Mouse (Mus musculus) CH12.LX (cell line): Measurements from ENCODE around the gene Mmp9. TPM values are rescaled to one million over a fixed set of nuclear protein-coding genes. Genes with fewer than 3 reads are reported as not detected.

Experiments used
- polyA plus RNA-seq: library from polyadenylated mRNA; unstranded; fragments of >175 nt; gene quantifications from 2 replicates; pipeline ENCODE4 v1.2.1, GENCODE M21; 2012; ENCODE audit warnings: low read depth; ENCODE audit not compliant: insufficient read length
- total RNA-seq, 2 experiments: library from RNA; depleted of rRNA; stranded (reverse); fragments of 300-350 nt in 1 of 2; fragments of >200 nt in 1 of 2; gene quantifications; 2 replicates each; pipeline ENCODE4 v1.2.3; 2012 to 2014

Gene Mmp9
- total and polyA plus RNA-seq, 3 experiments: not detected

Other genes starting within 250 kb of the Mmp9 start
- gene Spint4, start 242.3 kb upstream of the Mmp9 start, total RNA-seq (2012; rRNA removed): not detected in 2 replicates
- gene Spint4, start 242.3 kb upstream of the Mmp9 start, total RNA-seq (2014; rRNA removed): not detected in 2 replicates
- not detected in 2 replicates for gene Spint4, start 242.3 kb upstream of the Mmp9 start, polyA plus RNA-seq
- 1.4 and 2.4 TPM in 2 replicates for gene Spint5, start 225.5 kb upstream of the Mmp9 start, total RNA-seq (2012; rRNA removed)
- not detected in 2 replicates for gene Spint5, start 225.5 kb upstream of the Mmp9 start, total RNA-seq (2014; rRNA removed)
- not detected in 2 replicates for gene Spint5, start 225.5 kb upstream of the Mmp9 start, polyA plus RNA-seq
- gene Wfdc3, start 194.8 kb upstream of the Mmp9 start, total RNA-seq (2012; rRNA removed): 0.08 and 0.21 TPM in 2 replicates
- gene Wfdc3, start 194.8 kb upstream of the Mmp9 start, total RNA-seq (2014; rRNA removed): 0.14 TPM in 1 of 2 replicates, not detected in the other
- gene Wfdc3, start 194.8 kb upstream of the Mmp9 start, polyA plus RNA-seq: not detected in 2 replicates
- gene Dnttip1, start 194.8 kb upstream of the Mmp9 start, total RNA-seq (2012; rRNA removed): 14.0 and 15.2 TPM in 2 replicates
- gene Dnttip1, start 194.8 kb upstream of the Mmp9 start, total RNA-seq (2014; rRNA removed): 17.1 and 17.6 TPM in 2 replicates
- 29.7 and 35.0 TPM in 2 replicates for gene Dnttip1, start 194.8 kb upstream of the Mmp9 start, polyA plus RNA-seq
- 103 and 121 TPM in 2 replicates for gene Ube2c, start 170.9 kb upstream of the Mmp9 start, total RNA-seq (2012; rRNA removed)
- gene Ube2c, start 170.9 kb upstream of the Mmp9 start, total RNA-seq (2014; rRNA removed): 104 and 126 TPM in 2 replicates
- gene Ube2c, start 170.9 kb upstream of the Mmp9 start, polyA plus RNA-seq: 156 and 226 TPM in 2 replicates
- not detected in 2 replicates for gene Tnnc2, start 160.8 kb upstream of the Mmp9 start, total RNA-seq (2012; rRNA removed)
- gene Tnnc2, start 160.8 kb upstream of the Mmp9 start, total RNA-seq (2014; rRNA removed): not detected in 2 replicates
- gene Tnnc2, start 160.8 kb upstream of the Mmp9 start, polyA plus RNA-seq: not detected in 2 replicates
- 2.3 and 3.3 TPM in 2 replicates for gene Snx21, start 155.0 kb upstream of the Mmp9 start, total RNA-seq (2012; rRNA removed)
- 0.71 and 1.1 TPM in 2 replicates for gene Snx21, start 155.0 kb upstream of the Mmp9 start, total RNA-seq (2014; rRNA removed)
- gene Snx21, start 155.0 kb upstream of the Mmp9 start, polyA plus RNA-seq: 1.1 and 1.5 TPM in 2 replicates
- 22.0 and 26.8 TPM in 2 replicates for gene Acot8, start 135.9 kb upstream of the Mmp9 start, total RNA-seq (2012; rRNA removed)
- 15.8 and 16.8 TPM in 2 replicates for gene Acot8, start 135.9 kb upstream of the Mmp9 start, total RNA-seq (2014; rRNA removed)
- gene Acot8, start 135.9 kb upstream of the Mmp9 start, polyA plus RNA-seq: 10.5 and 11.9 TPM in 2 replicates
- 3.5 and 3.7 TPM in 2 replicates for gene Zswim3, start 135.7 kb upstream of the Mmp9 start, total RNA-seq (2012; rRNA removed)
- 1.6 and 2.3 TPM in 2 replicates for gene Zswim3, start 135.7 kb upstream of the Mmp9 start, total RNA-seq (2014; rRNA removed)
- gene Zswim3, start 135.7 kb upstream of the Mmp9 start, polyA plus RNA-seq: 2.1 and 2.5 TPM in 2 replicates
- 9.5 and 9.6 TPM in 2 replicates for gene Zswim1, start 118.1 kb upstream of the Mmp9 start, total RNA-seq (2012; rRNA removed)
- gene Zswim1, start 118.1 kb upstream of the Mmp9 start, total RNA-seq (2014; rRNA removed): 5.3 and 5.8 TPM in 2 replicates
- gene Zswim1, start 118.1 kb upstream of the Mmp9 start, polyA plus RNA-seq: 10.4 and 13.8 TPM in 2 replicates
- gene Spata25, start 112.2 kb upstream of the Mmp9 start, total RNA-seq (2012; rRNA removed): 0.34 TPM in 1 of 2 replicates, not detected in the other
- not detected in 2 replicates for gene Spata25, start 112.2 kb upstream of the Mmp9 start, total RNA-seq (2014; rRNA removed)
- not detected in 2 replicates for gene Spata25, start 112.2 kb upstream of the Mmp9 start, polyA plus RNA-seq
- 45.5 and 46.1 TPM in 2 replicates for gene Ctsa, start 107.9 kb upstream of the Mmp9 start, total RNA-seq (2012; rRNA removed)
- gene Ctsa, start 107.9 kb upstream of the Mmp9 start, total RNA-seq (2014; rRNA removed): 17.5 and 19.9 TPM in 2 replicates
- gene Ctsa, start 107.9 kb upstream of the Mmp9 start, polyA plus RNA-seq: 22.7 and 27.0 TPM in 2 replicates
- 2.9 and 4.1 TPM in 2 replicates for gene Neurl2, start 107.3 kb upstream of the Mmp9 start, total RNA-seq (2012; rRNA removed)
- gene Neurl2, start 107.3 kb upstream of the Mmp9 start, total RNA-seq (2014; rRNA removed): 1.6 and 2.1 TPM in 2 replicates
- gene Neurl2, start 107.3 kb upstream of the Mmp9 start, polyA plus RNA-seq: 1.7 and 1.8 TPM in 2 replicates
- gene Pltp, start 83.1 kb upstream of the Mmp9 start, total RNA-seq (2012; rRNA removed): 4.4 and 5.5 TPM in 2 replicates
- gene Pltp, start 83.1 kb upstream of the Mmp9 start, total RNA-seq (2014; rRNA removed): 0.85 and 1.1 TPM in 2 replicates
- gene Pltp, start 83.1 kb upstream of the Mmp9 start, polyA plus RNA-seq: 0.94 and 0.98 TPM in 2 replicates
- gene Pcif1, start 61.5 kb upstream of the Mmp9 start, total RNA-seq (2012; rRNA removed): 30.0 and 33.6 TPM in 2 replicates
- 18.2 and 20.0 TPM in 2 replicates for gene Pcif1, start 61.5 kb upstream of the Mmp9 start, total RNA-seq (2014; rRNA removed)
- gene Pcif1, start 61.5 kb upstream of the Mmp9 start, polyA plus RNA-seq: 49.1 and 59.1 TPM in 2 replicates
- 12.0 and 14.4 TPM in 2 replicates for gene Zfp335, start 29.0 kb upstream of the Mmp9 start, total RNA-seq (2012; rRNA removed)
- gene Zfp335, start 29.0 kb upstream of the Mmp9 start, total RNA-seq (2014; rRNA removed): 5.0 and 5.2 TPM in 2 replicates
- gene Zfp335, start 29.0 kb upstream of the Mmp9 start, polyA plus RNA-seq: 13.1 and 16.5 TPM in 2 replicates
- gene Slc12a5, start 20.0 kb downstream of the Mmp9 start, total RNA-seq (2012; rRNA removed): 0.30 and 0.34 TPM in 2 replicates
- gene Slc12a5, start 20.0 kb downstream of the Mmp9 start, total RNA-seq (2014; rRNA removed): 0.05 and 0.18 TPM in 2 replicates
- gene Slc12a5, start 20.0 kb downstream of the Mmp9 start, polyA plus RNA-seq: 0.71 and 0.83 TPM in 2 replicates
- gene Ncoa5, start 94.1 kb downstream of the Mmp9 start, total RNA-seq (2012; rRNA removed): 20.1 and 26.5 TPM in 2 replicates
- 18.6 and 18.9 TPM in 2 replicates for gene Ncoa5, start 94.1 kb downstream of the Mmp9 start, total RNA-seq (2014; rRNA removed)
- gene Ncoa5, start 94.1 kb downstream of the Mmp9 start, polyA plus RNA-seq: 45.1 and 46.4 TPM in 2 replicates
- 146 and 149 TPM in 2 replicates for gene Cd40, start 114.8 kb downstream of the Mmp9 start, total RNA-seq (2012; rRNA removed)
- gene Cd40, start 114.8 kb downstream of the Mmp9 start, total RNA-seq (2014; rRNA removed): 191 and 223 TPM in 2 replicates
- 147 and 149 TPM in 2 replicates for gene Cd40, start 114.8 kb downstream of the Mmp9 start, polyA plus RNA-seq
- not detected in 2 replicates for gene 1700025C18Rik, start 150.0 kb downstream of the Mmp9 start, total RNA-seq (2012; rRNA removed)
- gene 1700025C18Rik, start 150.0 kb downstream of the Mmp9 start, total RNA-seq (2014; rRNA removed): not detected in 2 replicates
- not detected in 2 replicates for gene 1700025C18Rik, start 150.0 kb downstream of the Mmp9 start, polyA plus RNA-seq